In the genomic region with DNA sequence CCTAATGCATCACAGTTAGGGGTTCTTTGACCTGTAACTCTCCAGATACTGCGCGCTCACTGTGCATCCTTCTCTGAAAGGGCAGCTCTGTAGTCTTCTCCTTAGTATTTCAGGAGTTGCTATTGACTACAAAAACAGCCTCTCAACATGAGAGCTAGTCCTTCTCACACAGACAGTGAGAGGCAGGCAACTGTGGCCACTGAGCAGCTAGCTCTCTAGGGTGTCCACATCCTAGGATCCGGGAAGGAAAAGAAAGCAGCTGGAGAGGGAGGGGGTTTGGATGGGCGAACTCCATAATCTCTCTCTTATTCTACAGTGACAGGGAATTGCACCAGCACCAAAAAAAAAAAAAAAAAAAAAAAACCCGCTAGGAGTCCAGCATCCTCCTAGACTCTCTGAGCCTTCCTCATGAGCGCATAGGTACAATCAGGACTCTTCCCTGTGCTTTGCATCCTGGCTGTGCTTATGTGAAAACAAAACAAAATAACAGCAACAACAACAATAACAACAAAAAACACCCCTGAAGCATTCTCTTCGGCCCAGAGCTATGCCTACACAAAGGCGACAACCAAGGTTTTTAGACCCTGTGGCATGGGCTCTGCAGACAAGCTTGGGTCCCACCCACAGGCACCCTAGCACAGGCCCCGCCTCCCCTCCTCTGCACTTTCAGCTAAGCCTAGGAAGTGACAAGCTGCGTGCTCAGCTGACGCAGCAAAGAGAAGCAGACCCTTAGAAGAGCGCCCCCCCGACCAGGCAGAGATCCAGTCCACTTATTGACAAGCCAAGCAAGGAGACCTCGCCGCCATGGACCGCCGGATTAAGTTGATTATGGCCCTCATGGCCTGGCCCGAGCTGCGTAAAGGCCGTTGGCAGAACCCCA, we compare ENCODE assay signal across 9 mouse cellular contexts. TPM values are rescaled to one million over a fixed set of nuclear protein-coding genes. Genes with fewer than 3 reads are reported as not detected.
DNase-seq lines count a peak whose midpoint lies in the region; ATAC-seq and TF ChIP-seq lines count a peak whose summit lies in the region.
"Had no signal": no experiment of that assay in that cellular context is flagged by ENCODE, and none has a peak within 500 bp of the region (broad histone marks: within the 10 kb centered on the region; RNA-seq: fewer than 3 reads in every experiment).

A gene (plus strand): TSS at position 791 of the 880 bp plus-strand sequence.

- WGBS in liver, postnatal 0 days (ENCODE audit: insufficient replicate concordance), result 30% methylated on average over 19 of the region's 20 CpGs
- 26% methylated on average over 20 of the region's 20 CpGs for WGBS in neural tube, embryonic 13.5 days
- 22% methylated on average over 19 of the region's 20 CpGs for WGBS in thymus, adult 2 months

- H3K9me3 ChIP-seq in liver, postnatal 0 days (ENCODE audit: low read length), result no peaks in the 10 kb centered on the region
- no peaks in the 10 kb centered on the region for H3K9me3 ChIP-seq in neural tube, embryonic 13.5 days

- 0 out of 2 replicates have a peak, but pooled peaks have one; percentile 18 for TF ChIP-seq POLR2A in thymus, adult 2 months (IDR thresholded peaks at IDR 0.05; ENCODE audit: control insufficient read depth, extremely low read depth, insufficient read depth, low read length, poor library complexity)

- DNase-seq in MN1 (ENCODE audit: low spot score), result peak; percentile 66
- DNase-seq in cerebellum, adult 9-10 months, result peak; percentile 80
- peak; percentile 61 to 78 for DNase-seq in frontal cortex, adult 2 months (ENCODE audit: extremely low spot score in 1 of 2, low spot score in 1 of 2)
- DNase-seq in heart, postnatal 4 days, result peak; percentile 68
- peak; percentile 74 to 82 for DNase-seq in layer of hippocampus, adult 2 months (ENCODE audit: low spot score in 2 of 2)
- peak; percentile 35 for DNase-seq in liver, postnatal 0 days
- DNase-seq in thymus, adult 2 months, result peak; percentile 72

- H3K4me2 ChIP-seq in liver, postnatal 0 days (ENCODE audit: low read depth, low read length), result peak within 1 kb of the TSS; percentile 54
- peak within 1 kb of the TSS; percentile 57 for H3K4me2 ChIP-seq in neural tube, embryonic 13.5 days

- TF ChIP-seq EP300 in liver, postnatal 0 days (IDR thresholded peaks at IDR 0.05; ENCODE audit: low read depth), result no peak

- 0 out of 2 replicates have a peak, but pooled peaks have one; percentile 2 for TF ChIP-seq CTCF in layer of hippocampus, adult 2 months (conservative IDR thresholded peaks at IDR 0.05)
- TF ChIP-seq CTCF in liver, postnatal 0 days (IDR thresholded peaks at IDR 0.05; ENCODE audit: low read depth), result no peak
- TF ChIP-seq CTCF in thymus, adult 2 months (IDR thresholded peaks at IDR 0.05; ENCODE audit: borderline replicate concordance, control insufficient read depth, extremely low read depth, insufficient read depth, low read length, poor library complexity), result no peak

- H3K36me3 ChIP-seq in liver, postnatal 0 days (replicated peaks; ENCODE audit: insufficient read depth, low read length), result no peaks in the 10 kb centered on the region
- no peaks in the 10 kb centered on the region for H3K36me3 ChIP-seq in neural tube, embryonic 13.5 days
- no peaks in the 10 kb centered on the region for H3K36me3 ChIP-seq in thymus, adult 2 months (ENCODE audit: control insufficient read depth, insufficient read depth, low read length)

- no peaks in the 10 kb centered on the region for H3K27me3 ChIP-seq in liver, postnatal 0 days (ENCODE audit: insufficient read depth, low read length)
- no peaks in the 10 kb centered on the region for H3K27me3 ChIP-seq in neural tube, embryonic 13.5 days
- no peaks in the 10 kb centered on the region for H3K27me3 ChIP-seq in thymus, adult 2 months (ENCODE audit: control insufficient read depth, insufficient read depth, low read length)

- peak within 1 kb of the TSS; percentile 64 for H3K4me3 ChIP-seq in layer of hippocampus, adult 2 months
- H3K4me3 ChIP-seq in liver, postnatal 0 days (ENCODE audit: low read depth, low read length), result peak within 1 kb of the TSS; percentile 35; the same call in 1 of the 2 replicates
- peak within 1 kb of the TSS; percentile 50 for H3K4me3 ChIP-seq in neural tube, embryonic 13.5 days
- H3K4me3 ChIP-seq in thymus, adult 2 months (ENCODE audit: control insufficient read depth, insufficient read depth, low read length), result peak within 1 kb of the TSS; percentile 85
- H3K4me3 ChIP-seq: erythroblast, embryonic 14.5 days had no signal

- peak within 1 kb of the TSS; percentile 21; the same call in 1 of the 2 replicates for H3K9ac ChIP-seq in liver, postnatal 0 days (replicated peaks)
- peak within 1 kb of the TSS; percentile 80 for H3K9ac ChIP-seq in neural tube, embryonic 13.5 days

- no peak for ATAC-seq in liver, postnatal 0 days
- peak; percentile 97 for ATAC-seq in neural tube, embryonic 13.5 days (ENCODE audit: low read depth)

- no peaks in the 10 kb centered on the region for H3K4me1 ChIP-seq in liver, postnatal 0 days (ENCODE audit: insufficient read depth)
- H3K4me1 ChIP-seq in neural tube, embryonic 13.5 days (replicated peaks), result no peaks in the 10 kb centered on the region
- H3K4me1 ChIP-seq in thymus, adult 2 months (replicated peaks; ENCODE audit: control insufficient read depth, insufficient read depth, low read length), result peaks cover 2% of the 10 kb centered on the region

- H3K27ac ChIP-seq in layer of hippocampus, adult 2 months, result peak within 1 kb of the TSS; percentile 91
- no peak within 1 kb of the TSS for H3K27ac ChIP-seq in liver, postnatal 0 days (ENCODE audit: low read depth)
- peak within 1 kb of the TSS; percentile 82 for H3K27ac ChIP-seq in neural tube, embryonic 13.5 days (replicated peaks)
- H3K27ac ChIP-seq in thymus, adult 2 months (ENCODE audit: control insufficient read depth, insufficient read depth, low read length), result no peak within 1 kb of the TSS

RNA-seq across cellular contexts. Expression of the gene that starts here (rescaled TPM):
- 191 and 220 TPM in 2 replicates for polyA plus RNA-seq in frontal cortex, adult 2 months (2012; rRNA removed)
- total RNA-seq in heart, postnatal 4 days (2021), result 10 to 100 TPM; 28.5 to 32.2 TPM
- 100 to 1,000 TPM; 174 to 189 TPM for total RNA-seq in layer of hippocampus, adult 2 months (2021)
- 3.7 and 4.1 TPM in 2 replicates for polyA plus RNA-seq in liver, postnatal 0 days (2015; fragmentation: Nextera tagmentation; extraction: Ambion mirVana)
- 175 and 204 TPM in 2 replicates for polyA plus RNA-seq in neural tube, embryonic 13.5 days (2015; fragmentation: Nextera tagmentation; extraction: Ambion mirVana)
- polyA plus RNA-seq in thymus, adult 2 months (2012; rRNA removed), result 14.9 and 16.3 TPM in 2 replicates
- polyA plus RNA-seq: erythroblast, embryonic 14.5 days had no signal

Comparison
In these comparisons a context has a peak if more than half of its experiments do, and no peak if none do; other contexts are left out.
1. RNA of the gene that starts here (total RNA-seq): 174 to 189 TPM in layer of hippocampus, adult 2 months; 28.5 to 32.2 TPM in heart, postnatal 4 days; every median in the first group is over 4 times any median in the second.
2. RNA of the gene that starts here (polyA plus RNA-seq): 191 to 220 TPM in frontal cortex, adult 2 months and 175 to 204 TPM in neural tube, embryonic 13.5 days; 14.9 to 16.3 TPM in thymus, adult 2 months and 3.7 to 4.1 TPM in liver, postnatal 0 days; every median in the first group is over 10 times any median in the second.
3. H3K27ac ChIP-seq: peak in layer of hippocampus, adult 2 months (single experiment) and neural tube, embryonic 13.5 days (single experiment); none in liver, postnatal 0 days (single experiment) and thymus, adult 2 months (single experiment).
4. H3K4me3 ChIP-seq: peak in every context shown above with its lines; median percentile 85 in thymus, adult 2 months; 64 in layer of hippocampus, adult 2 months; 50 in neural tube, embryonic 13.5 days; 35 in liver, postnatal 0 days.
5. Peak in every context shown above with its lines, with median percentiles within 50 percentile points of each other: DNase-seq.